In the genomic region with DNA sequence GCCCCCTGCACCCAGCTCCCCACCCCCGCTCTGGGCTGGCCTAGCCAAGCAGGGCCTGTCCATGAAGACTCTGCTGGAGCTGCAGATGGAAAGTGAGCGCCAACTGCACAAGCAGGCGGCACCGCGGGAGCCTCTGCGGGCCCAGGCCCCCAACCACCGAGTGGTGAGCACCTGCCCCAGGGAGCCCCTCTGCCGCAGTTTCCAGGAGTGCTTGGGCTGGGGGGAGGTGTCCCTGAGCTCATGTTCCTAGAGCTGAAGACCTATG, we compare ENCODE assay signal across 28 mouse cellular contexts. TPM values are rescaled to one million over a fixed set of nuclear protein-coding genes. Genes with fewer than 3 reads are reported as not detected.
DNase-seq lines count a peak whose midpoint lies in the region; ATAC-seq and TF ChIP-seq lines count a peak whose summit lies in the region.
"Had no signal": no experiment of that assay in that cellular context is flagged by ENCODE, and none has a peak within 500 bp of the region (broad histone marks: within the 10 kb centered on the region; RNA-seq: fewer than 3 reads in every experiment).

No protein-coding gene starts in this region.

- H3K27me3 ChIP-seq in forebrain, embryonic 10.5 days (ENCODE audit: poor library complexity, severe bottlenecking), result no peaks in the 10 kb centered on the region
- H3K27me3 ChIP-seq in forebrain, embryonic 16.5 days (replicated peaks; ENCODE audit: control insufficient read depth, insufficient read depth, low read length), result no peaks in the 10 kb centered on the region
- H3K27me3 ChIP-seq in midbrain, embryonic 10.5 days (ENCODE audit: low read depth, poor library complexity, severe bottlenecking), result no peaks in the 10 kb centered on the region
- no peaks in the 10 kb centered on the region for H3K27me3 ChIP-seq in midbrain, embryonic 16.5 days (ENCODE audit: control insufficient read depth, insufficient read depth, low read depth, low read length)
- no peaks in the 10 kb centered on the region for H3K27me3 ChIP-seq in G1E (ENCODE audit: insufficient read depth, low read length)
- H3K27me3 ChIP-seq in liver, embryonic 12.5 days (replicated peaks), result no peaks in the 10 kb centered on the region
- H3K27me3 ChIP-seq: heart, embryonic 12.5 days; intestine, embryonic 15.5 days; limb, embryonic 12.5 days; liver, embryonic 13.5 days had no signal

- H3K4me3 ChIP-seq in forebrain, embryonic 10.5 days, result no peak overlapping the region
- no peak overlapping the region for H3K4me3 ChIP-seq in forebrain, embryonic 16.5 days (replicated peaks; ENCODE audit: low read length)
- H3K4me3 ChIP-seq in midbrain, embryonic 10.5 days, result 0 out of 2 replicates have a peak overlapping the region, but pooled peaks have one; percentile 14
- no peak overlapping the region for H3K4me3 ChIP-seq in midbrain, embryonic 16.5 days (ENCODE audit: low read depth, low read length)
- H3K4me3 ChIP-seq in G1E (ENCODE audit: low read depth, low read length), result peak overlapping the region; percentile 18; the same call in 1 of the 2 replicates
- no peak overlapping the region for H3K4me3 ChIP-seq in liver, embryonic 12.5 days
- H3K4me3 ChIP-seq: heart, embryonic 12.5 days; hindbrain, embryonic 10.5 days; intestine, embryonic 15.5 days; limb, embryonic 12.5 days; liver, embryonic 13.5 days had no signal

- peaks cover 100% of the 10 kb centered on the region for H3K36me3 ChIP-seq in forebrain, embryonic 10.5 days (replicated peaks)
- peaks cover 44% of the 10 kb centered on the region for H3K36me3 ChIP-seq in forebrain, embryonic 16.5 days (ENCODE audit: control insufficient read depth, insufficient read depth)
- H3K36me3 ChIP-seq in midbrain, embryonic 10.5 days, result peaks cover 100% of the 10 kb centered on the region
- peaks cover 73% of the 10 kb centered on the region for H3K36me3 ChIP-seq in midbrain, embryonic 16.5 days (ENCODE audit: control insufficient read depth, insufficient read depth, low read length)
- H3K36me3 ChIP-seq in G1E (replicated peaks), result peaks cover 99% of the 10 kb centered on the region
- peaks cover 99% of the 10 kb centered on the region for H3K36me3 ChIP-seq in liver, embryonic 12.5 days

- 86% methylated on average over 8 of the region's 8 CpGs for WGBS in forebrain, embryonic 10.5 days
- 86% methylated on average over 8 of the region's 8 CpGs for WGBS in forebrain, embryonic 16.5 days
- WGBS in midbrain, embryonic 10.5 days, result 91% methylated on average over 8 of the region's 8 CpGs
- WGBS in midbrain, embryonic 16.5 days, result 84% methylated on average over 8 of the region's 8 CpGs
- 82% methylated on average over 8 of the region's 8 CpGs for WGBS in liver, embryonic 12.5 days (ENCODE audit: insufficient replicate concordance)

- TF ChIP-seq CTCF in G1E (IDR thresholded peaks at IDR 0.05; ENCODE audit: low read depth, low read length), result no peak

- DNase-seq in forebrain, embryonic 10.5 days (ENCODE audit: extremely low spot score, low spot score), result no peak
- DNase-seq in heart, adult 11 months, result peak; percentile 90
- no peak for DNase-seq in heart, adult 8-10 months (ENCODE audit: low spot score)
- DNase-seq in midbrain, embryonic 10.5 days (ENCODE audit: low spot score), result no peak
- DNase-seq in G1E (ENCODE audit: low spot score), result no peak
- DNase-seq: adrenal gland, adult 8-10 months; heart, postnatal 10 days; liver, embryonic 13.5 days; lung, adult 2 months; lung, postnatal 14 days; retina, postnatal 1 day; right cerebral cortex, postnatal 25 days; spleen, adult 18-20 months had no signal

- 0 out of 2 replicates have a peak overlapping the region, but pooled peaks have one; percentile 6 for H3K27ac ChIP-seq in forebrain, embryonic 10.5 days
- H3K27ac ChIP-seq in forebrain, embryonic 16.5 days (ENCODE audit: low read length), result no peak overlapping the region
- peak overlapping the region; percentile 42 for H3K27ac ChIP-seq in midbrain, embryonic 10.5 days (replicated peaks)
- H3K27ac ChIP-seq in midbrain, embryonic 16.5 days (ENCODE audit: low read length), result no peak overlapping the region
- no peak overlapping the region for H3K27ac ChIP-seq in liver, embryonic 12.5 days
- H3K27ac ChIP-seq: intestine, embryonic 15.5 days; liver, embryonic 13.5 days had no signal

- no peak overlapping the region for H3K4me2 ChIP-seq in forebrain, embryonic 16.5 days (ENCODE audit: low read length)
- H3K4me2 ChIP-seq in midbrain, embryonic 16.5 days (ENCODE audit: low read length), result no peak overlapping the region
- no peak overlapping the region for H3K4me2 ChIP-seq in liver, embryonic 12.5 days
- H3K4me2 ChIP-seq: heart, embryonic 12.5 days; intestine, embryonic 15.5 days; limb, embryonic 12.5 days; liver, embryonic 13.5 days had no signal

- no peaks in the 10 kb centered on the region for H3K9me3 ChIP-seq in forebrain, embryonic 10.5 days
- H3K9me3 ChIP-seq in forebrain, embryonic 16.5 days (ENCODE audit: control insufficient read depth, low read length), result no peaks in the 10 kb centered on the region
- no peaks in the 10 kb centered on the region for H3K9me3 ChIP-seq in midbrain, embryonic 10.5 days (replicated peaks)
- no peaks in the 10 kb centered on the region for H3K9me3 ChIP-seq in midbrain, embryonic 16.5 days (replicated peaks; ENCODE audit: control insufficient read depth, low read length, poor library complexity, severe bottlenecking)
- H3K9me3 ChIP-seq in G1E (replicated peaks), result no peaks in the 10 kb centered on the region
- no peaks in the 10 kb centered on the region for H3K9me3 ChIP-seq in liver, embryonic 12.5 days (replicated peaks)
- H3K9me3 ChIP-seq: heart, embryonic 12.5 days; hindbrain, embryonic 10.5 days; intestine, embryonic 15.5 days; limb, embryonic 12.5 days; liver, embryonic 13.5 days had no signal

- no peak overlapping the region for H3K9ac ChIP-seq in forebrain, embryonic 16.5 days (replicated peaks; ENCODE audit: low read depth, low read length)
- H3K9ac ChIP-seq in midbrain, embryonic 16.5 days (ENCODE audit: low read depth, low read length), result no peak overlapping the region
- no peak overlapping the region for H3K9ac ChIP-seq in liver, embryonic 12.5 days
- H3K9ac ChIP-seq: heart, embryonic 12.5 days; intestine, embryonic 15.5 days; limb, embryonic 12.5 days; liver, embryonic 13.5 days had no signal

- no peak for ATAC-seq in forebrain, embryonic 16.5 days
- ATAC-seq in midbrain, embryonic 16.5 days, result no peak
- no peak for ATAC-seq in G1E (ENCODE audit: extremely low read depth, insufficient number of reproducible peaks, low FRiP score, poor library complexity, severe bottlenecking)
- no peak for ATAC-seq in liver, embryonic 12.5 days
- ATAC-seq: activated CD4-positive, CD25-positive, alpha-beta regulatory T cell, adult 4 months; intestine, embryonic 15.5 days had no signal

- H3K4me1 ChIP-seq in forebrain, embryonic 10.5 days, result peaks cover 29% of the 10 kb centered on the region
- peaks cover 6% of the 10 kb centered on the region for H3K4me1 ChIP-seq in forebrain, embryonic 16.5 days (replicated peaks; ENCODE audit: control insufficient read depth, insufficient read depth, low read length)
- H3K4me1 ChIP-seq in midbrain, embryonic 10.5 days, result peaks cover 51% of the 10 kb centered on the region
- peaks cover 6% of the 10 kb centered on the region; the same call in 1 of the 2 replicates for H3K4me1 ChIP-seq in midbrain, embryonic 16.5 days (ENCODE audit: control insufficient read depth, insufficient read depth, low read length)
- peaks cover 93% of the 10 kb centered on the region for H3K4me1 ChIP-seq in G1E (ENCODE audit: insufficient read depth, low read depth, low read length)
- H3K4me1 ChIP-seq in liver, embryonic 12.5 days, result peaks cover 43% of the 10 kb centered on the region

RNA-seq across cellular contexts. Expression of gene Gigyf1, which starts 5.8 kb away (rescaled TPM):
- 13.5 and 14.0 TPM in 2 replicates for polyA plus RNA-seq in forebrain, embryonic 10.5 days (2016; fragmentation: Nextera tagmentation; extraction: Ambion mirVana)
- 16.5 and 20.2 TPM in 2 replicates for polyA plus RNA-seq in forebrain, embryonic 16.5 days (2015; fragmentation: Nextera tagmentation; extraction: Ambion mirVana)
- 10 to 100 TPM; 25.5 to 37.3 (median 27.2) TPM for total RNA-seq in heart, adult 8-10 months (2022)
- polyA plus RNA-seq in midbrain, embryonic 10.5 days (2016; fragmentation: Nextera tagmentation; extraction: Ambion mirVana), result 15.1 and 16.4 TPM in 2 replicates
- 19.3 and 19.4 TPM in 2 replicates for polyA plus RNA-seq in midbrain, embryonic 16.5 days (2015; fragmentation: Nextera tagmentation; extraction: Ambion mirVana)
- total RNA-seq in G1E (2014; fragmentation: Nextera tagmentation), result 23.2 and 30.3 TPM in 2 replicates
- 6.8 and 7.0 TPM in 2 replicates for total RNA-seq in G1E (2017)
- 49.0 and 50.4 TPM in 2 replicates for polyA plus RNA-seq in G1E (2012)
- 5.6 and 6.0 TPM in 2 replicates for polyA plus RNA-seq in liver, embryonic 12.5 days (2016; fragmentation: Nextera tagmentation; extraction: Ambion mirVana)

RNA-seq across cellular contexts. Expression of gene Epo, which starts 8.9 kb away (rescaled TPM):
- 2.9 and 4.8 TPM in 2 replicates for polyA plus RNA-seq in forebrain, embryonic 10.5 days (2016; fragmentation: Nextera tagmentation; extraction: Ambion mirVana)
- polyA plus RNA-seq in forebrain, embryonic 16.5 days (2015; fragmentation: Nextera tagmentation; extraction: Ambion mirVana), result not detected in 2 replicates
- total RNA-seq in heart, adult 8-10 months (2022), result not detected
- polyA plus RNA-seq in midbrain, embryonic 10.5 days (2016; fragmentation: Nextera tagmentation; extraction: Ambion mirVana), result 2.6 and 5.5 TPM in 2 replicates
- polyA plus RNA-seq in midbrain, embryonic 16.5 days (2015; fragmentation: Nextera tagmentation; extraction: Ambion mirVana), result not detected in 2 replicates
- not detected in 2 replicates for total RNA-seq in G1E (2014; fragmentation: Nextera tagmentation)
- total RNA-seq in G1E (2017), result not detected in 2 replicates
- not detected in 2 replicates for polyA plus RNA-seq in G1E (2012)
- 1.7 and 2.3 TPM in 2 replicates for polyA plus RNA-seq in liver, embryonic 12.5 days (2016; fragmentation: Nextera tagmentation; extraction: Ambion mirVana)
- total RNA-seq: adrenal gland, adult 8-10 months; heart, postnatal 10 days; layer of hippocampus, adult 18-20 months; layer of hippocampus, postnatal 25 days; left cerebral cortex, postnatal 10 days; megakaryocyte, adult 5-6 weeks; neutrophil, adult 5-6 weeks had no signal
- polyA plus RNA-seq: activated CD4-positive, CD25-positive, alpha-beta regulatory T cell, adult 4 months; gonadal fat pad, adult 2 months; heart, embryonic 12.5 days; lung, adult 2 months; urinary bladder, adult 2 months had no signal

RNA-seq across cellular contexts. Expression of gene Gnb2, which starts 9.1 kb away (rescaled TPM):
- polyA plus RNA-seq in forebrain, embryonic 10.5 days (2016; fragmentation: Nextera tagmentation; extraction: Ambion mirVana), result 287 and 288 TPM in 2 replicates
- polyA plus RNA-seq in forebrain, embryonic 16.5 days (2015; fragmentation: Nextera tagmentation; extraction: Ambion mirVana), result 498 and 517 TPM in 2 replicates
- total RNA-seq in heart, adult 8-10 months (2022), result 100 to 1,000 TPM; 243 to 256 (median 246) TPM
- 400 and 414 TPM in 2 replicates for polyA plus RNA-seq in midbrain, embryonic 10.5 days (2016; fragmentation: Nextera tagmentation; extraction: Ambion mirVana)
- 496 and 512 TPM in 2 replicates for polyA plus RNA-seq in midbrain, embryonic 16.5 days (2015; fragmentation: Nextera tagmentation; extraction: Ambion mirVana)
- total RNA-seq in G1E (2014; fragmentation: Nextera tagmentation), result 229 and 302 TPM in 2 replicates
- 255 and 347 TPM in 2 replicates for total RNA-seq in G1E (2017)
- 501 and 571 TPM in 2 replicates for polyA plus RNA-seq in G1E (2012)
- 215 and 221 TPM in 2 replicates for polyA plus RNA-seq in liver, embryonic 12.5 days (2016; fragmentation: Nextera tagmentation; extraction: Ambion mirVana)

RNA-seq across cellular contexts. Expression of gene Pop7, which starts 21.9 kb away (rescaled TPM):
- 56.1 and 59.4 TPM in 2 replicates for polyA plus RNA-seq in forebrain, embryonic 10.5 days (2016; fragmentation: Nextera tagmentation; extraction: Ambion mirVana)
- polyA plus RNA-seq in forebrain, embryonic 16.5 days (2015; fragmentation: Nextera tagmentation; extraction: Ambion mirVana), result 66.8 and 74.7 TPM in 2 replicates
- 10 to 100 TPM; 15.0 to 18.3 (median 16.2) TPM for total RNA-seq in heart, adult 8-10 months (2022)
- 54.1 and 55.3 TPM in 2 replicates for polyA plus RNA-seq in midbrain, embryonic 10.5 days (2016; fragmentation: Nextera tagmentation; extraction: Ambion mirVana)
- 76.3 and 80.5 TPM in 2 replicates for polyA plus RNA-seq in midbrain, embryonic 16.5 days (2015; fragmentation: Nextera tagmentation; extraction: Ambion mirVana)
- total RNA-seq in G1E (2014; fragmentation: Nextera tagmentation) (9.0 and 14.1 TPM in 2 replicates), G1E (2017) (29.3 and 33.2 TPM in 2 replicates)
- 39.8 and 55.7 TPM in 2 replicates for polyA plus RNA-seq in G1E (2012)
- 48.4 and 55.3 TPM in 2 replicates for polyA plus RNA-seq in liver, embryonic 12.5 days (2016; fragmentation: Nextera tagmentation; extraction: Ambion mirVana)

RNA-seq across cellular contexts. Expression of gene Actl6b, which starts 29.1 kb away (rescaled TPM):
- 2.0 and 4.8 TPM in 2 replicates for polyA plus RNA-seq in forebrain, embryonic 10.5 days (2016; fragmentation: Nextera tagmentation; extraction: Ambion mirVana)
- polyA plus RNA-seq in forebrain, embryonic 16.5 days (2015; fragmentation: Nextera tagmentation; extraction: Ambion mirVana), result 254 and 298 TPM in 2 replicates
- total RNA-seq in heart, adult 8-10 months (2022), result not detected
- 9.4 and 27.5 TPM in 2 replicates for polyA plus RNA-seq in midbrain, embryonic 10.5 days (2016; fragmentation: Nextera tagmentation; extraction: Ambion mirVana)
- polyA plus RNA-seq in midbrain, embryonic 16.5 days (2015; fragmentation: Nextera tagmentation; extraction: Ambion mirVana), result 307 and 326 TPM in 2 replicates
- total RNA-seq in G1E (2014; fragmentation: Nextera tagmentation) (not detected in 2 replicates), G1E (2017) (0.11 TPM in 1 of 2 replicates, not detected in the other)
- not detected in 2 replicates for polyA plus RNA-seq in G1E (2012)
- polyA plus RNA-seq in liver, embryonic 12.5 days (2016; fragmentation: Nextera tagmentation; extraction: Ambion mirVana), result not detected in 2 replicates
- total RNA-seq: heart, postnatal 10 days; megakaryocyte, adult 5-6 weeks; neutrophil, adult 5-6 weeks had no signal
- polyA plus RNA-seq: activated CD4-positive, CD25-positive, alpha-beta regulatory T cell, adult 4 months; lung, adult 2 months had no signal

Comparison
In these comparisons a context has a peak if more than half of its experiments do, and no peak if none do; other contexts are left out.
1. H3K27ac ChIP-seq: peak in forebrain, embryonic 10.5 days (single experiment) and midbrain, embryonic 10.5 days (single experiment); none in forebrain, embryonic 16.5 days (single experiment), midbrain, embryonic 16.5 days (single experiment) and liver, embryonic 12.5 days (single experiment).
2. H3K4me3 ChIP-seq: peak in midbrain, embryonic 10.5 days (single experiment) and G1E (single experiment); none in forebrain, embryonic 10.5 days (single experiment), forebrain, embryonic 16.5 days (single experiment), midbrain, embryonic 16.5 days (single experiment) and liver, embryonic 12.5 days (single experiment).